Mouse (Mus musculus) forebrain, embryonic 14.5 days (tissue): ENCODE data around the gene Supt4a. TPM values are rescaled to one million over a fixed set of nuclear protein-coding genes. Genes with fewer than 3 reads are reported as not detected.
A peak's percentile ranks its signal among the peaks of the same experiment; 100 is the strongest.

Source experiments
- ATAC-seq: fragments of 200-750 bp; cut with Nextera tagmentation; 2 replicates; pipeline ENCODE4 v1.8.0; 2017; ENCODE audit warnings: mild to moderate bottlenecking, moderate library complexity
- DNase-seq: peaks from one replicate; pipeline ENCODE4 v3.0.0-alpha.2; 2015; ENCODE audit warnings: low spot score
- H3K27ac ChIP-seq: fragments of 300-500 bp; sonication (generic); 2 replicates; pipeline ENCODE4 v1.5.1; 2014; ENCODE audit warnings: low read depth, mild to moderate bottlenecking, control low read depth, low read length, moderate library complexity
- H3K27me3 ChIP-seq: fragments of 300-500 bp; sonication (generic); replicated peaks from 2 replicates; pipeline ENCODE4 v1.6.1; 2014; ENCODE audit warnings: low read length, control low read depth, mixed read lengths; ENCODE audit not compliant: control insufficient read depth, insufficient read depth
- H3K36me3 ChIP-seq: fragments of 300-500 bp; sonication (generic); 2 replicates; pipeline ENCODE4 v1.6.1; 2014; ENCODE audit warnings: low read length, control low read depth; ENCODE audit not compliant: control insufficient read depth, insufficient read depth
- H3K4me1 ChIP-seq: fragments of 300-500 bp; sonication (generic); 2 replicates; pipeline ENCODE4 v1.6.1; 2014; ENCODE audit warnings: antibody characterized with exemption, low read length, control low read depth; ENCODE audit not compliant: control insufficient read depth, insufficient read depth
- H3K4me2 ChIP-seq: fragments of 300-500 bp; sonication (generic); 2 replicates; pipeline ENCODE4 v1.6.1; 2014; ENCODE audit warnings: mild to moderate bottlenecking, control low read depth, low read length
- H3K4me3 ChIP-seq: fragments of 300-500 bp; sonication (generic); 2 replicates; pipeline ENCODE4 v1.5.1; 2014; ENCODE audit warnings: low read depth, low read length, control low read depth
- H3K9ac ChIP-seq: fragments of 300-500 bp; sonication (generic); 2 replicates; pipeline ENCODE4 v1.6.1; 2014; ENCODE audit warnings: mild to moderate bottlenecking, low read length, control low read depth, moderate library complexity
- H3K9me3 ChIP-seq: fragments of 300-500 bp; sonication (generic); replicated peaks from 2 replicates; pipeline ENCODE4 v1.6.1; 2016; ENCODE audit warnings: low read length, control low read depth, mixed read lengths; ENCODE audit not compliant: control insufficient read depth
- WGBS: fragments of 180-500 bp; shearing (Covaris S2); extraction: QIAGEN DNeasy Blood & Tissue Kit; methylation state at CpG from one replicate; pipeline ENCODE4 v1.1.7; 2014; 5-methylcytosine and 5-hydroxymethylcytosine counted together
- polyA plus RNA-seq: library from polyadenylated mRNA; unstranded; fragments of >200 nt; fragmentation: Nextera tagmentation; extraction: Ambion mirVana; gene quantifications from 2 replicates; pipeline ENCODE4 v1.2.1, GENCODE M21; 2014

The Supt4a gene
- polyA plus RNA-seq, 1 experiment from 2014 or later = 203 TPM

- Histone ChIP-seq H3K4me2 (no peak overlapping the region), H3K4me3 (no peak overlapping the region), H3K27ac (no peak overlapping the region), H3K36me3 (peaks cover 19% of the 10 kb centered on the region), H3K9ac (no peak overlapping the region), H3K9me3 (no peaks in the 10 kb centered on the region), H3K27me3 (no peaks in the 10 kb centered on the region), H3K4me1 (no peaks in the 10 kb centered on the region)
- 93% methylated on average over 4 of the region's 5 CpGs for WGBS
- DNase-seq = no peak
- no peak for ATAC-seq
Measured at GRCm38 (mm10) chr11:87747312-87747711, 10.0 kb downstream of the Supt4a start.

- peaks cover 17% of the 10 kb centered on the region for H3K36me3 ChIP-seq
- DNase-seq = peak; percentile 5
- no peak for ATAC-seq
- no peak overlapping the region for H3K4me2 ChIP-seq
- H3K9ac ChIP-seq = no peak overlapping the region
- H3K4me3 ChIP-seq = no peak overlapping the region
- no peaks in the 10 kb centered on the region for H3K9me3 ChIP-seq
- H3K4me1 ChIP-seq = no peaks in the 10 kb centered on the region
- no peak overlapping the region for H3K27ac ChIP-seq
- H3K27me3 ChIP-seq = no peaks in the 10 kb centered on the region
- WGBS = 86% methylated on average over 7 of the region's 7 CpGs
Measured at GRCm38 (mm10) chr11:87747716-87748115, 10.4 kb downstream of the Supt4a start.

- Histone ChIP-seq H3K27ac (no peak overlapping the region), H3K27me3 (no peaks in the 10 kb centered on the region), H3K36me3 (peaks cover 13% of the 10 kb centered on the region), H3K4me2 (no peak overlapping the region), H3K9ac (no peak overlapping the region), H3K4me3 (no peak overlapping the region), H3K9me3 (no peaks in the 10 kb centered on the region), H3K4me1 (no peaks in the 10 kb centered on the region)
- WGBS = 46% methylated on average over 19 of the region's 19 CpGs
- ATAC-seq (no peak), DNase-seq (no peak)
Measured at GRCm38 (mm10) chr11:87748132-87749119, 11.1 kb downstream of the Supt4a start.

- Histone ChIP-seq H3K9me3 (no peaks in the 10 kb centered on the region), H3K4me3 (no peak overlapping the region), H3K27me3 (no peaks in the 10 kb centered on the region), H3K36me3 (peaks cover 8% of the 10 kb centered on the region), H3K9ac (no peak overlapping the region), H3K4me1 (no peaks in the 10 kb centered on the region), H3K4me2 (no peak overlapping the region), H3K27ac (no peak overlapping the region)
- 65% methylated on average over 18 of the region's 18 CpGs for WGBS
- DNase-seq (no peak), ATAC-seq (no peak)
Measured at GRCm38 (mm10) chr11:87749192-87750042, 12.1 kb downstream of the Supt4a start.

GRCm38 (mm10) chr11:87750043-87750421 is 12.7 kb downstream of the Supt4a start:
- Histone ChIP-seq H3K27ac (no peak overlapping the region), H3K36me3 (peaks cover 4% of the 10 kb centered on the region), H3K4me3 (no peak overlapping the region), H3K9me3 (no peaks in the 10 kb centered on the region), H3K4me1 (no peaks in the 10 kb centered on the region), H3K27me3 (no peaks in the 10 kb centered on the region), H3K9ac (no peak overlapping the region), H3K4me2 (no peak overlapping the region)
- no peak for ATAC-seq
- 77% methylated on average over 11 of the region's 11 CpGs for WGBS
- DNase-seq = no peak

GRCm38 (mm10) chr11:87750521-87750920 is 13.2 kb downstream of the Supt4a start:
- Histone ChIP-seq H3K9me3 (no peaks in the 10 kb centered on the region), H3K36me3 (no peaks in the 10 kb centered on the region), H3K27ac (no peak overlapping the region), H3K9ac (no peak overlapping the region), H3K4me1 (no peaks in the 10 kb centered on the region), H3K27me3 (no peaks in the 10 kb centered on the region), H3K4me3 (no peak overlapping the region), H3K4me2 (no peak overlapping the region)
- no peak for ATAC-seq
- DNase-seq = no peak
- WGBS = 81% methylated on average over 3 of the region's 3 CpGs

GRCm38 (mm10) chr11:87751031-87751430 is 13.7 kb downstream of the Supt4a start:
- Histone ChIP-seq H3K9me3 (no peaks in the 10 kb centered on the region), H3K4me3 (no peak overlapping the region), H3K36me3 (no peaks in the 10 kb centered on the region), H3K27ac (no peak overlapping the region), H3K9ac (no peak overlapping the region), H3K4me2 (no peak overlapping the region), H3K4me1 (no peaks in the 10 kb centered on the region), H3K27me3 (no peaks in the 10 kb centered on the region)
- WGBS = 88% methylated on average over 8 of the region's 8 CpGs
- no peak for DNase-seq
- no peak for ATAC-seq

GRCm38 (mm10) chr11:87751491-87751966 is 14.2 kb downstream of the Supt4a start:
- Histone ChIP-seq H3K4me2 (no peak overlapping the region), H3K9ac (no peak overlapping the region), H3K4me3 (no peak overlapping the region), H3K27ac (no peak overlapping the region), H3K4me1 (no peaks in the 10 kb centered on the region), H3K9me3 (no peaks in the 10 kb centered on the region), H3K36me3 (no peaks in the 10 kb centered on the region), H3K27me3 (no peaks in the 10 kb centered on the region)
- ATAC-seq (no peak), DNase-seq (no peak)
- WGBS = 64% methylated on average over 4 of the region's 4 CpGs
